Mouse (Mus musculus): Measurements from ENCODE around the gene Dcaf17.

GRCm38 (mm10) chr2:71090660-71091445 is 35.7 kb downstream of the Dcaf17 start:
- TF ChIP-seq POLR2A (IDR thresholded peaks at IDR 0.05; ENCODE audit: borderline replicate concordance, control insufficient read depth, low read depth, low read length): no peak
- no peak for TF ChIP-seq CTCF (IDR thresholded peaks at IDR 0.05; ENCODE audit: control insufficient read depth, insufficient read depth, low read length)

Data from bone marrow, adult 2 months (tissue).